Mouse (Mus musculus) heart, adult 2 months (tissue): Measurements from ENCODE around the gene Cops7a.

Experiments used
- CTCF ChIP-seq: fragments of 200-600 bp; IDR thresholded peaks from 2 replicates; pipeline ENCODE4 v1.8.1; 2022; ENCODE audit warnings: antibody characterized with exemption, mild to moderate bottlenecking, moderate library complexity
- EP300 ChIP-seq: fragments of 200-500 bp; IDR thresholded peaks from 2 replicates; pipeline ENCODE4 v1.6.1; 2011; ENCODE audit warnings: low read depth, low read length, control low read depth; ENCODE audit not compliant: insufficient read depth
- POLR2A ChIP-seq: fragments of 200-500 bp; IDR thresholded peaks from 2 replicates; pipeline ENCODE4 v1.6.1; 2011; ENCODE audit warnings: mild to moderate bottlenecking, low read depth, low read length, control low read depth; ENCODE audit not compliant: insufficient read depth

DNA sequence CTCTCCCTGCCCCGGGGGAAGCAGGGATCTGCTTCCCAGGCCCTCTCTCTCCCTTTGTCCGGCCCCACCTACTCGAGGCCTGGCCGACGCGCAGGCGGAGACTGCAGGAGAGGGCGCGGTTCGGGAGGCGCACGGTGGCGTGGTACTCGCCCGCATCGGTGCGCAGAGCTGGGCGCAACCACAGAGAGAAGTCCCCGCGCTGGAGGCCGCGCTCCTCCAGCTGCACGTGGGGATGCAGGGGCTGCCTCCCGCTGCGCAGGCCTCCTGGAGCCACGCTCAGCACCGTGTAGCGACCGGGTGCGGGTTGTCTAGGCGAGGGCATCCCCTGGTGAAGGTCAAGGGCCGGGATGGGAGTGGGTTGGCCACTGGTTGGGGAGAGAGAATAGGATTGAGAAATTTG is 55.3 kb downstream of the Cops7a start:
- TF ChIP-seq CTCF (no peak), POLR2A (no peak), EP300 (no peak)
